Mouse (Mus musculus) activated CD4-positive, CD25-positive, alpha-beta regulatory T cell, adult 9 weeks (primary cell): ENCODE measurements around the gene Lhx4. TPM values are rescaled to one million over a fixed set of nuclear protein-coding genes. Genes with fewer than 3 reads are reported as not detected.

ENCODE experiments used
- polyA plus RNA-seq: library from polyadenylated mRNA; unstranded; fragments of 100-300 nt; shearing (Covaris generic); gene quantifications from one replicate; pipeline ENCODE4 v1.2.1, GENCODE M21; 2017

Gene Lhx4
- polyA plus RNA-seq: not detected

DNA sequence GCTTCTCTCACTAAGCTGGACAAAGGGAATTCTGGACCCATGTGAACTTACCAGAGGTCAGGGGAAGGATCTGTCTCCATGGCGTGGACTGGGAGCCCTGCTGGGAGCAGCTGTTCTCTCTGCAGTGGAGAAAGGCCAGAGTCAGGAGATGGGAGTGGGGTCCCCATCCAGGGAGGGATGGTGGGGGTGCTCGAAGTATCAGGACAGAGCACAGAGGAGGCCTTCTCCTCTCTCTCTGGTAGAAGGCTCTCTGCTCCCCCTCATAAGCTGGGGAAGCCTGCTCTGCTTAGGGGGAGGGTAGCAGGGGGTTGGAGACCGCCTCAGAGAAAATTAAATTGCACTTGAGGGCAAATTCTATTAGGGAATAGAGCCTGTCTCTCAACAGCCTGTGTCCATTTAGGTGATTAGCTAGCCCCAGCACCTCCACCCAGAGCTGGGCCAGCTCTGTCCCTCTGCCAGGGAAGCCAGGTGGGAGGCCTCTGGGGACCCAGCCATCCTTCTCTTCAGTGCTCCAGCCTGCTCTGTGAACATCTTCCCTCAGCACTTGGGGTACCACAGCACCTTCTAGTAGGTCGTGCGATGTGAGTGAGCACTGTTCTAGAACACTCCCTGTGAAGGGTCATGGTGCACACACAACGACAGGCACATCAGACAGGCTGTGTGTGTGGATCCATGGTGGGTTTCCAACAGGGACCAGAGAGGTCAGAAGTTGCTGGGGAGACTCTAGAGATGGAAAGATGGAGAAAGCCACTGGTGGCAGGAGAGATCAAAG, at the start of gene Lhx4:
TSS of gene Lhx4 (minus strand) at position 201 of the 772 bp plus-strand sequence.

Other genes with a start within 250 kb of the Lhx4 start
- gene Acbd6, start 193.6 kb downstream of the Lhx4 start, polyA plus RNA-seq: 15.1 TPM
- gene Qsox1, start 61.2 kb upstream of the Lhx4 start, polyA plus RNA-seq: 56.1 TPM
- 16.2 TPM for gene Cep350, start 221.6 kb upstream of the Lhx4 start, polyA plus RNA-seq